Mouse (Mus musculus): Measurements from ENCODE around the gene 1700029H14Rik. TPM values are rescaled to one million over a fixed set of nuclear protein-coding genes. Genes with fewer than 3 reads are reported as not detected.

Gene 1700029H14Rik
- total and polyA plus RNA-seq, 3 experiments = not detected

GRCm38 (mm10) chr8:13557526-13557925 is 4.7 kb downstream of the 1700029H14Rik start:
- Histone ChIP-seq H3K9me3 (replicated peaks; ENCODE audit: low read length) (no peaks in the 10 kb centered on the region), H3K79me2 (replicated peaks; ENCODE audit: control insufficient read depth, extremely low read depth, insufficient read depth, poor library complexity, severe bottlenecking) (no peaks in the 10 kb centered on the region), H3K4me2 (ENCODE audit: insufficient read depth, low read depth, poor library complexity, severe bottlenecking) (no peak overlapping the region), H3K27ac (ENCODE audit: insufficient read depth, low read depth) (no peak overlapping the region), H3K9ac (ENCODE audit: insufficient read depth, low read depth) (no peak overlapping the region), H3K36me3 (replicated peaks in 1 of 2; ENCODE audit: control insufficient read depth in 1 of 2, insufficient read depth in 1 of 2, low read length in 1 of 2) (no peaks in the 10 kb centered on the region), H3K27me3 (replicated peaks) (no peaks in the 10 kb centered on the region), H3K4me3 (replicated peaks in 1 of 3; ENCODE audit: low read depth in 2 of 3, low read length in 2 of 3, poor library complexity in 1 of 3) (no peak overlapping the region), H3K4me1 (ENCODE audit: control insufficient read depth in 1 of 2, insufficient read depth in 2 of 2) (peaks cover 7 to 18% of the 10 kb centered on the region in 2 experiments)
- in situ Hi-C loops (cut with MboI; ENCODE audit: low pct_ligation_motif_present, low pct_unique_long_range_greater_than_20kb, low sequenced_read_pairs) (loop anchor here (5.0 kb wide), 1 partner anchor 40 kb away; no protein-coding TSS in a partner anchor), dilution Hi-C loops (cut with MboI; ENCODE audit: extremely low pct_ligation_motif_present, extremely low pct_unique_long_range_greater_than_20kb, low sequenced_read_pairs) (no loop called here)
- TF ChIP-seq ELF1 (IDR thresholded peaks at IDR 0.05; ENCODE audit: low read depth, low read length) = no peak
- TF ChIP-seq PAX5 (IDR thresholded peaks at IDR 0.05; ENCODE audit: low read length) = no peak
- no peak for TF ChIP-seq TCF12 (IDR thresholded peaks at IDR 0.05; ENCODE audit: low read depth, low read length)
- TF ChIP-seq JUND (conservative IDR thresholded peaks at IDR 0.05; ENCODE audit: low read depth, low read length) = no peak
- TF ChIP-seq MAFK (IDR thresholded peaks at IDR 0.05; ENCODE audit: insufficient replicate concordance, low read length) = no peak
- TF ChIP-seq MXI1 (IDR thresholded peaks at IDR 0.05; ENCODE audit: low read depth, low read length) = no peak
- TF ChIP-seq ZKSCAN1 (IDR thresholded peaks at IDR 0.05; ENCODE audit: borderline replicate concordance, low read depth, low read length) = no peak
- no peak for TF ChIP-seq POLR2AphosphoS2 (IDR thresholded peaks at IDR 0.05; ENCODE audit: low read depth, low read length)
- no peak for TF ChIP-seq BHLHE40 (IDR thresholded peaks at IDR 0.05; ENCODE audit: low read depth, low read length)
- TF ChIP-seq IRF4 (IDR thresholded peaks at IDR 0.05; ENCODE audit: low read depth, low read length) = no peak
- TF ChIP-seq RCOR1 (conservative IDR thresholded peaks at IDR 0.05; ENCODE audit: low read depth, low read length) = no peak
- TF ChIP-seq ZMIZ1 (IDR thresholded peaks at IDR 0.05; ENCODE audit: low read depth, low read length) = no peak
- no peak for TF ChIP-seq ETS1 (conservative IDR thresholded peaks at IDR 0.05; ENCODE audit: low read depth, low read length)
- TF ChIP-seq MYC (IDR thresholded peaks at IDR 0.05; ENCODE audit: low read depth, low read length) = no peak
- no peak for TF ChIP-seq NELFE (IDR thresholded peaks at IDR 0.05; ENCODE audit: low read depth, low read length)
- no peak for TF ChIP-seq GABPA (IDR thresholded peaks at IDR 0.05; ENCODE audit: insufficient replicate concordance, low read depth, low read length)
- TF ChIP-seq CTCF (conservative IDR thresholded peaks at IDR 0.05 in 1 of 2, IDR thresholded peaks at IDR 0.05 in 1 of 2; ENCODE audit: low read depth in 2 of 2, low read length in 2 of 2) = no peak
- no peak for TF ChIP-seq USF2 (conservative IDR thresholded peaks at IDR 0.05; ENCODE audit: low read depth, low read length)
- no peak for DNase-seq (ENCODE audit: extremely low read depth)

GRCm38 (mm10) chr8:13551574-13551830 is 10.8 kb downstream of the 1700029H14Rik start:
- in situ Hi-C loops (cut with MboI; ENCODE audit: low pct_ligation_motif_present, low pct_unique_long_range_greater_than_20kb, low sequenced_read_pairs) (loop anchor here (5.0 kb wide), 2 partner anchors 126 to 201 kb away; partner anchors contain the start of gene Rasa3), dilution Hi-C loops (cut with MboI; ENCODE audit: extremely low pct_ligation_motif_present, extremely low pct_unique_long_range_greater_than_20kb, low sequenced_read_pairs) (no loop called here)
- DNase-seq (ENCODE audit: extremely low read depth) = no peak
- no peak overlapping the region for H3K9ac ChIP-seq (ENCODE audit: insufficient read depth, low read depth)
- no peak overlapping the region for H3K4me3 ChIP-seq (replicated peaks in 1 of 3; ENCODE audit: low read depth in 2 of 3, low read length in 2 of 3, poor library complexity in 1 of 3)
- no peaks in the 10 kb centered on the region for H3K9me3 ChIP-seq (replicated peaks; ENCODE audit: low read length)
- no peaks in the 10 kb centered on the region for H3K36me3 ChIP-seq (replicated peaks in 1 of 2; ENCODE audit: control insufficient read depth in 1 of 2, insufficient read depth in 1 of 2, low read length in 1 of 2)
- TF ChIP-seq UBTF (IDR thresholded peaks at IDR 0.05; ENCODE audit: low read depth, low read length) (no peak), KAT2A (IDR thresholded peaks at IDR 0.05; ENCODE audit: insufficient replicate concordance, low read length) (no peak), IRF4 (IDR thresholded peaks at IDR 0.05; ENCODE audit: low read depth, low read length) (no peak), PAX5 (IDR thresholded peaks at IDR 0.05; ENCODE audit: low read length) (no peak)
- H3K4me2 ChIP-seq (ENCODE audit: insufficient read depth, low read depth, poor library complexity, severe bottlenecking) = no peak overlapping the region
- no peak overlapping the region for H3K27ac ChIP-seq (ENCODE audit: insufficient read depth, low read depth)
- H3K4me1 ChIP-seq (ENCODE audit: control insufficient read depth in 1 of 2, insufficient read depth in 2 of 2) = peaks cover 28 to 60% of the 10 kb centered on the region in 2 experiments
- H3K27me3 ChIP-seq (replicated peaks) = no peaks in the 10 kb centered on the region
- no peaks in the 10 kb centered on the region for H3K79me2 ChIP-seq (replicated peaks; ENCODE audit: control insufficient read depth, extremely low read depth, insufficient read depth, poor library complexity, severe bottlenecking)
